Comparison of ENCODE assay signal across 9 mouse cellular contexts in genomic region chr2:92712266-92713144, GRCm38 (mm10).
A peak's percentile ranks its signal among the peaks of the same experiment; 100 is the strongest.
DNase-seq lines count a peak whose midpoint lies in the region; ATAC-seq lines count a peak whose summit lies in the region.
"Had no signal": no experiment of that assay in that cellular context is flagged by ENCODE, and none has a peak within 500 bp of the region (broad histone marks: within the 10 kb centered on the region; RNA-seq: fewer than 3 reads in every experiment).

No protein-coding gene starts in this region.

- no peaks in the 10 kb centered on the region for H3K9me3 ChIP-seq in hindbrain, embryonic 10.5 days
- no peaks in the 10 kb centered on the region for H3K9me3 ChIP-seq in midbrain, embryonic 11.5 days (ENCODE audit: control insufficient read depth, low read length)
- H3K9me3 ChIP-seq in liver, embryonic 12.5 days (replicated peaks), result no peaks in the 10 kb centered on the region
- no peaks in the 10 kb centered on the region for H3K9me3 ChIP-seq in intestine, embryonic 15.5 days
- H3K9me3 ChIP-seq: stomach, embryonic 15.5 days had no signal

- H3K4me1 ChIP-seq in hindbrain, embryonic 10.5 days (replicated peaks), result peaks cover 28% of the 10 kb centered on the region
- H3K4me1 ChIP-seq in midbrain, embryonic 11.5 days (ENCODE audit: control insufficient read depth, insufficient read depth, low read length), result peaks cover 12% of the 10 kb centered on the region
- H3K4me1 ChIP-seq in liver, embryonic 12.5 days, result no peaks in the 10 kb centered on the region
- H3K4me1 ChIP-seq in intestine, embryonic 15.5 days (replicated peaks), result 0 out of 2 replicates have a peak, but pooled peaks cover 3% of the 10 kb centered on the region
- H3K4me1 ChIP-seq: stomach, embryonic 15.5 days had no signal

- H3K27me3 ChIP-seq in hindbrain, embryonic 10.5 days (ENCODE audit: insufficient read depth, poor library complexity, severe bottlenecking), result peaks cover 10% of the 10 kb centered on the region; the same call in 1 of the 2 replicates
- no peaks in the 10 kb centered on the region for H3K27me3 ChIP-seq in midbrain, embryonic 11.5 days (ENCODE audit: control insufficient read depth, insufficient read depth, low read length)
- H3K27me3 ChIP-seq in liver, embryonic 12.5 days (replicated peaks), result peaks cover 20% of the 10 kb centered on the region; the same call in 1 of the 2 replicates
- H3K27me3 ChIP-seq in intestine, embryonic 15.5 days (replicated peaks), result no peaks in the 10 kb centered on the region
- H3K27me3 ChIP-seq: stomach, embryonic 15.5 days had no signal

- H3K36me3 ChIP-seq in hindbrain, embryonic 10.5 days, result no peaks in the 10 kb centered on the region
- H3K36me3 ChIP-seq in midbrain, embryonic 11.5 days (ENCODE audit: control insufficient read depth, insufficient read depth, low read length), result no peaks in the 10 kb centered on the region
- no peaks in the 10 kb centered on the region for H3K36me3 ChIP-seq in liver, embryonic 12.5 days
- no peaks in the 10 kb centered on the region for H3K36me3 ChIP-seq in intestine, embryonic 15.5 days
- H3K36me3 ChIP-seq: stomach, embryonic 15.5 days had no signal

- H3K4me2 ChIP-seq in midbrain, embryonic 11.5 days, result no peak overlapping the region
- no peak overlapping the region for H3K4me2 ChIP-seq in liver, embryonic 12.5 days
- no peak overlapping the region for H3K4me2 ChIP-seq in intestine, embryonic 15.5 days (replicated peaks)
- H3K4me2 ChIP-seq: stomach, embryonic 15.5 days had no signal

- no peak overlapping the region for H3K4me3 ChIP-seq in hindbrain, embryonic 10.5 days
- no peak overlapping the region for H3K4me3 ChIP-seq in midbrain, embryonic 11.5 days (ENCODE audit: low read depth, low read length)
- no peak overlapping the region for H3K4me3 ChIP-seq in liver, embryonic 12.5 days
- no peak overlapping the region for H3K4me3 ChIP-seq in intestine, embryonic 15.5 days (replicated peaks)
- H3K4me3 ChIP-seq: stomach, embryonic 15.5 days had no signal

- H3K9ac ChIP-seq in midbrain, embryonic 11.5 days (ENCODE audit: low read length), result peak overlapping the region; percentile 31; the same call in 1 of the 2 replicates
- H3K9ac ChIP-seq in liver, embryonic 12.5 days, result no peak overlapping the region
- no peak overlapping the region for H3K9ac ChIP-seq in intestine, embryonic 15.5 days
- H3K9ac ChIP-seq: stomach, embryonic 15.5 days had no signal

- DNase-seq in NIH3T3 (ENCODE audit: low read depth), result peak; percentile 35
- DNase-seq in ZHBTc4 (ENCODE audit: low read depth, low spot score), result peak; percentile 29
- peak; percentile 31 for DNase-seq in hindbrain, embryonic 10.5 days (ENCODE audit: low spot score)
- DNase-seq in midbrain, embryonic 11.5 days (ENCODE audit: low spot score, missing footprints), result peak; percentile 89
- no peak for DNase-seq in natural killer cell, adult 2 months (ENCODE audit: low spot score in 2 of 2)
- DNase-seq: cerebellum, adult 11-12 months had no signal

- 0 out of 2 replicates have a peak, but pooled peaks have one; percentile 40 for ATAC-seq in midbrain, embryonic 11.5 days (ENCODE audit: low FRiP score)
- no peak for ATAC-seq in liver, embryonic 12.5 days
- ATAC-seq in intestine, embryonic 15.5 days, result no peak

- WGBS in hindbrain, embryonic 10.5 days, result 62% methylated on average over 11 of the region's 11 CpGs
- 59% methylated on average over 11 of the region's 11 CpGs for WGBS in midbrain, embryonic 11.5 days
- WGBS in liver, embryonic 12.5 days (ENCODE audit: insufficient replicate concordance), result 62% methylated on average over 11 of the region's 11 CpGs
- WGBS in intestine, embryonic 15.5 days, result 52% methylated on average over 11 of the region's 11 CpGs

- H3K27ac ChIP-seq in hindbrain, embryonic 10.5 days, result peak overlapping the region; percentile 20; the same call in 1 of the 2 replicates
- no peak overlapping the region for H3K27ac ChIP-seq in midbrain, embryonic 11.5 days (ENCODE audit: low read depth, low read length)
- H3K27ac ChIP-seq in liver, embryonic 12.5 days, result no peak overlapping the region
- no peak overlapping the region for H3K27ac ChIP-seq in intestine, embryonic 15.5 days
- H3K27ac ChIP-seq: stomach, embryonic 15.5 days had no signal

Comparison
In these comparisons a context has a peak if more than half of its experiments do, and no peak if none do; other contexts are left out.
1. DNase-seq: peak in NIH3T3 (single experiment), ZHBTc4 (single experiment), hindbrain, embryonic 10.5 days (single experiment) and midbrain, embryonic 11.5 days (single experiment); none in natural killer cell, adult 2 months (0 of 2).